Mouse (Mus musculus) MEL (cell line): ENCODE data around the gene Nrn1l.

Experiments
- CTCF ChIP-seq, 3 experiments: IDR thresholded peaks in 2 of 3; conservative IDR thresholded peaks in 1 of 3; 2 replicates each; pipeline ENCODE4 v1.5.1; 2011 to 2012; ENCODE audit warnings: low read length in 3 of 3, low read depth in 2 of 3, mild to moderate bottlenecking in 2 of 3, improper control_type of control experiment in 1 of 3, inconsistent platforms in 1 of 3, mixed read lengths in 1 of 3, moderate library complexity in 1 of 3; ENCODE audit not compliant: control insufficient read depth in 1 of 3, insufficient read depth in 1 of 3, poor library complexity in 1 of 3, severe bottlenecking in 1 of 3
- USF1 ChIP-seq: IDR thresholded peaks from 2 replicates; pipeline ENCODE4 v1.6.1; 2014; ENCODE audit warnings: low read depth, mild to moderate bottlenecking, inconsistent platforms, low read length, improper control_type of control experiment, moderate library complexity

DNA sequence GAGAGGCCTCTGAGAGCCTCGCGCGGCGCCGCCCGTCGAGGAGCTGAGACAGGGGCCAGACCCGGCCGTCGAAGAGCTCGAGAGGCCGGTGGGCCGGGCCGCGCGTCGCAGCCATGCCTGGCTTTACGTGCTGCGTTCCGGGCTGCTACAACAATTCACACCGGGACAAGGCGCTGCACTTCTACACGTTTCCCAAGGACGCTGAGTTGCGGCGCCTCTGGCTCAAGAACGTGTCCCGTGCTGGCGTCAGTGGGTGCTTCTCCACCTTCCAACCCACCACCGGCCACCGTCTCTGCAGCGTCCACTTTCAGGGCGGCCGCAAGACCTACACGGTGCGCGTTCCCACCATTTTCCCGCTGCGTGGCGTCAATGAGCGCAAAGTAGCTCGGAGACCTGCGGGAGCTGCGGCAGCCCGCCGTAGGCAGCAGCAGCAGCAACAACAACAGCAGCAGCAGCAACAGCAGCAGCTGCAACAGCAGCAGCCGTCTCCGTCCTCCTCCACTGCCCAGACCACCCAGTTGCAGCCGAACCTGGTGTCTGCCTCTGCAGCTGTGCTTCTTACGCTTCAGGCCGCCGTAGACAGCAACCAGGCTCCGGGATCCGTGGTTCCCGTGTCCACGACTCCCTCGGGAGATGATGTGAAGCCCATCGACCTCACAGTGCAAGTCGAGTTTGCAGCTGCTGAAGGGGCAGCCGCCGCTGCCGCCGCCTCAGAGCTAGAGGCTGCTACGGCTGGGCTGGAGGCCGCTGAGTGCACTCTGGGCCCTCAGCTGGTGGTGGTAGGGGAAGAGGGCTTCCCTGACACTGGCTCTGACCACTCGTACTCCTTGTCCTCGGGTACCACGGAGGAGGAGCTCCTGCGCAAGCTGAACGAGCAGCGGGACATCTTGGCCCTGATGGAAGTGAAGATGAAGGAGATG is 37.9 kb upstream of the Nrn1l start:
- TF ChIP-seq USF1: no peak
- no peak; a peak in 1 of 6 replicates for TF ChIP-seq CTCF (IDR thresholded peaks at IDR 0.05 in 2 of 3, conservative IDR thresholded peaks at IDR 0.05 in 1 of 3; ENCODE audit: control insufficient read depth in 1 of 3, insufficient read depth in 1 of 3, low read depth in 2 of 3, low read length in 3 of 3, poor library complexity in 1 of 3, severe bottlenecking in 1 of 3)
